Mouse (Mus musculus) erythroblast, embryonic 14.5 days (primary cell): ENCODE data around the gene Ropn1l.

Experiments used
- GATA1 ChIP-seq: IDR thresholded peaks from 2 replicates; pipeline ENCODE4 v1.6.1; 2012; ENCODE audit warnings: low read length, inconsistent platforms, mixed read lengths
- TAL1 ChIP-seq: IDR thresholded peaks from 3 replicates; pipeline ENCODE4 v1.6.1; 2012; ENCODE audit warnings: low read length, inconsistent platforms, mixed read lengths

DNA sequence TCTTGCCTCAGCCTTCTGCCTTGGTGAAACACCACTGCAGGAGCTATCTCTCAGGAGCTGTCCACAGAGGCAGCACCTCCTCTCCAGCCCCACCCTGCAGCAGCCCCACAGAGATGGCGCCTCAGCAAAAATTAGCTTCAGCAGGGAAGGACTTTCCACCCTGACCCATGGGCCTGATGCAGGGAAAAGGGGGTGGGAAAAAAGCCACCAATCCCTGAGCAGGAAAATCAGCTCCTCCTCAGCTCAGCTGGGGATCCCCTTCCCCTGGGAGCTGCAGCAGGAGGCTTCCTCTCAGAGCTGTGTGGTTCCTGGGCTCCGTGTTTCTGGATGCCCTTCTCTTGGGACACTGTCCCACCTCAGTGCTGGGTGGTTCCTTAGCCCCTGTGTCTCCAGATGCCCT lies 3.8 kb downstream of the Ropn1l start:
- TF ChIP-seq GATA1, result no peak
- TF ChIP-seq TAL1, result no peak
